Mouse (Mus musculus) B cell, adult 62 days (primary cell): Measurements from ENCODE around the gene Ero1l. TPM values are rescaled to one million over a fixed set of nuclear protein-coding genes. Genes with fewer than 3 reads are reported as not detected.

Source experiments
- total RNA-seq: library from RNA; stranded (reverse); gene quantifications from 4 replicates; pipeline ENCODE4 v1.2.4, GENCODE M21; 2023

The Ero1l gene
- 14.5 to 26.2 TPM (median 18.8 TPM) in 4 replicates for total RNA-seq

DNA sequence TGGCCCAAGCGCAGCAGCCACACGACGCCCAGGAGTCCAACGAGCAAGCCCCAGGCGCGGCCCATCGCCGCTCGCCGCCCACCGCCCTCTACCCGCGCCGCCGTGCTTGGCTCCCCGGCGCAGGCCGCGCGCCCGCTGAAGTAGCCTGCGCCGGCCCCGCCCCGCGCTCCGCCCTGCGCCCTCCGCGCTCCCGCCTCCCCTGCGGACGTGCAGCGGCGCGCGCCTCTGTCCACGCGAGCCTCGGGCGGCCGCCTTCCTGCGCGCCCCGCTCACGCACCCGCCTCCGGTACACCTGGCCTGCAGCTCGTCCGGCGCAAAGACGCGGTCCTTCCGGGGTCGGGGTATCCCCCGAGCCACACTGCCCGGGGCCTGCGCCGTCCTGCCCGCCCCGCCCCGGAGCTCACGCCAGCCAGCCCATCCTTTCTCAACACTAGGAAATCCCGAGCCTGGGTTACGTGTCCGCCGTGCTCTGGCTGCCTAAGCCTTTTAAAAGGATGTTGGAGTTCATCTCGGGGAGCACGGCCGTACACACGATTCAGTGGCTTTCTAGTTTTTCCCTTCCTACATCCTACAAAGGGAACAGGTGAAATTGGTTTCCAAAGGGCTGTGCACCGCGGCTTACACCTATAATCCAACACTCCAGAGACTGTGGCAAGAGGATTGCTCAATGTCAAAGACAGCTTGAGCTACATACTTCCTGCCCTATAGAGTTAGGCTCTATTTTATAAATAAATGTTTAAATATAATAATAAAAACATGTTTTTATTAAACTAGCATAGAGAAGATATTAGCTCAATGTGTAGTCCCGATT lies at the start of gene Ero1l:
Gene Ero1l, minus strand, starts transcription at position 346 of the 811 bp plus-strand sequence.

GRCm38 (mm10) chr14:45350931-45351859 lies 32.6 kb upstream of the Ero1l start, which contains the start of gene Styx:
TSS of gene Styx (plus strand) at chr14:45351093.

DNA sequence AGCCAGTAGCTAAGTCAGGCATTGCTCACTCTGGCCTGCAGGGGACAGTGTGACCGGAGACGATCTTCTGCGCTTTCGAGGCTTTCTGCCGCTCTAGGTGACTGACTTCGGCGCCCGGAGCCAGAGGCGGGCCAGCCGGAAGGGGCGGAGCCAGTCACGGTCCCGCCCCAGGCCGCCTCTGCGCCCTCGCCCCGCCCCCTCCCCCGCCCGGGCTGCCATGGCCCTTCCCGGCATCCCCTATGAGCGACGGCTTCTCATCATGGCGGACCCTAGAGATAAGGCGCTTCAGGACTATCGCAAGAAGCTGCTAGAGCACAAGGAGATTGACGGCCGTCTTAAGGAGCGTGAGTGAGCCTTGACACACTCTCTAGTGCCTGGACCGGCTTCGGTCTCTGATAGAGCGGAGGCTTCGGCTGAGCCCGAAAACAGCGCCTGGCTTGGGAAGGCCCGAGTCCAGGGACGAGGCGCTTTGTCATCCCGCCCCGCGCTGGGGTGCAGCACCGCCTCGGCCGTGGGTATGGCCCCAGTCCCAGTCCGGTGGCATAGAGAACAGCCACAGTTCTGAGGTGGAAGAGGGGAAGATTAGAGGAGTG lies 11.1 kb upstream of the Ero1l start, which contains the start of gene Psmc6:
Gene Psmc6, plus strand, starts transcription at position 200 of the 593 bp plus-strand sequence.

Other genes starting within 250 kb of the Ero1l start
- gene Gpr137c, start 99.1 kb downstream of the Ero1l start, total RNA-seq, result 59.2 to 76.3 TPM (median 64.3 TPM) in 4 replicates
- 253 to 286 TPM (median 269 TPM) in 4 replicates for gene Txndc16, start 98.4 kb downstream of the Ero1l start, total RNA-seq
- 83.3 to 107 TPM (median 94.0 TPM) in 4 replicates for gene Psmc6, start 11.0 kb upstream of the Ero1l start, total RNA-seq
- gene Styx, start 32.3 kb upstream of the Ero1l start, total RNA-seq, result 31.2 to 40.2 TPM (median 35.4 TPM) in 4 replicates
- gene Gnpnat1, start 86.1 kb upstream of the Ero1l start, total RNA-seq, result 10.5 to 16.4 TPM (median 14.4 TPM) in 4 replicates
- not detected in 4 replicates for gene Fermt2, start 211.3 kb upstream of the Ero1l start, total RNA-seq